Mouse (Mus musculus): ENCODE measurements around the gene Mapkap1.

- TF ChIP-seq CTCF (IDR thresholded peaks at IDR 0.05; ENCODE audit: control insufficient read depth, insufficient read depth, insufficient replicate concordance, low read depth, low read length) (no peak), POLR2A (IDR thresholded peaks at IDR 0.05; ENCODE audit: control insufficient read depth, low read depth, low read length) (no peak)
Measured at GRCm38 (mm10) chr2:34408341-34408740, 1.8 kb downstream of the Mapkap1 start.
